20 mouse cellular contexts compared by ENCODE assay signal in genomic region chr12:84765506-84765905, GRCm38 (mm10).
"Had no signal": no experiment of that assay in that cellular context is flagged by ENCODE, and none has a peak within 500 bp of the region (broad histone marks: within the 10 kb centered on the region; RNA-seq: fewer than 3 reads in every experiment).

No protein-coding gene starts in this region.

- DNase-seq: kidney, postnatal 10 days; kidney, postnatal 36 days; liver; lung, adult 18-20 months; lung, postnatal 10 days; lung, postnatal 4 days; retina, postnatal 1 day; right cerebral cortex, postnatal 25 days; spleen, adult 18-20 months; thymus, postnatal 36 days had no signal

- H3K9ac ChIP-seq: kidney, embryonic 15.5 days; limb, embryonic 13.5 days; liver, embryonic 12.5 days; liver, embryonic 15.5 days; lung, embryonic 15.5 days; midbrain, embryonic 12.5 days; midbrain, embryonic 15.5 days; neural tube, embryonic 13.5 days; stomach, embryonic 15.5 days had no signal

- H3K9me3 ChIP-seq: kidney, embryonic 15.5 days; limb, embryonic 10.5 days; limb, embryonic 13.5 days; liver, embryonic 12.5 days; liver, embryonic 15.5 days; lung, embryonic 15.5 days; midbrain, embryonic 12.5 days; midbrain, embryonic 15.5 days; neural tube, embryonic 13.5 days; stomach, embryonic 15.5 days had no signal

- H3K27me3 ChIP-seq: kidney, embryonic 15.5 days; limb, embryonic 13.5 days; liver, embryonic 12.5 days; liver, embryonic 15.5 days; lung, embryonic 15.5 days; midbrain, embryonic 12.5 days; midbrain, embryonic 15.5 days; neural tube, embryonic 13.5 days; stomach, embryonic 15.5 days had no signal

- H3K27ac ChIP-seq: kidney, embryonic 15.5 days; limb, embryonic 10.5 days; limb, embryonic 13.5 days; liver, embryonic 12.5 days; liver, embryonic 15.5 days; lung, embryonic 15.5 days; midbrain, embryonic 12.5 days; midbrain, embryonic 15.5 days; neural tube, embryonic 13.5 days; stomach, embryonic 15.5 days had no signal

- H3K4me3 ChIP-seq: kidney, embryonic 15.5 days; limb, embryonic 10.5 days; limb, embryonic 13.5 days; liver, embryonic 12.5 days; liver, embryonic 15.5 days; lung, embryonic 15.5 days; midbrain, embryonic 12.5 days; midbrain, embryonic 15.5 days; neural tube, embryonic 13.5 days; stomach, embryonic 15.5 days had no signal
